Mouse (Mus musculus) bone marrow, adult 2 months (tissue): ENCODE data around the gene Mfsd2a.

ENCODE experiments used
- CTCF ChIP-seq: fragments of 200-500 bp; IDR thresholded peaks from 2 replicates; pipeline ENCODE4 v1.5.1; 2011; ENCODE audit warnings: low read length, control low read depth; ENCODE audit not compliant: control insufficient read depth, insufficient read depth
- POLR2A ChIP-seq: fragments of 200-500 bp; IDR thresholded peaks from 2 replicates; pipeline ENCODE4 v1.6.1; 2011; ENCODE audit warnings: low read depth, mild to moderate bottlenecking, control low read depth, low read length, borderline replicate concordance; ENCODE audit not compliant: control insufficient read depth

DNA sequence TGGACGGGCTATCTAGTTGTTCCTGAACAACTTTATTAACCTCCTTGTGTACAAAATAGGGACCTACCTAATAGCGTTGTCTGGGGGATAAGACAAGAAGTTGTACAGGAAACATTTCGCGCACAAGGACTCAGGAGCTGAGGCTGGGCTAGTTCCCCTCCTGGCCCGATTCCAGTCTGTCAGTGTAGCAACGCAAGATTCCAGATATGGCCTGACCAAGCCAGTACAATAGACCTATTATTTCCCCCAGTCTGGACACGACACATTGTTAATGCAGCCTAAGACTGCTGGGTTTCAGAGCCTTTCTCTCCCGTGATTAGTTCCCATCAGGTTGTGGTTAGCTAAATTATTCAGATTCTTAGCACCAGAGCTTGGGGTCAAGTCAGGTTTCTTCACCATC is 1.8 kb upstream of the Mfsd2a start:
- TF ChIP-seq POLR2A, result no peak
- no peak for TF ChIP-seq CTCF
